ENCODE assay signal across 8 mouse cellular contexts in the genomic region with DNA sequence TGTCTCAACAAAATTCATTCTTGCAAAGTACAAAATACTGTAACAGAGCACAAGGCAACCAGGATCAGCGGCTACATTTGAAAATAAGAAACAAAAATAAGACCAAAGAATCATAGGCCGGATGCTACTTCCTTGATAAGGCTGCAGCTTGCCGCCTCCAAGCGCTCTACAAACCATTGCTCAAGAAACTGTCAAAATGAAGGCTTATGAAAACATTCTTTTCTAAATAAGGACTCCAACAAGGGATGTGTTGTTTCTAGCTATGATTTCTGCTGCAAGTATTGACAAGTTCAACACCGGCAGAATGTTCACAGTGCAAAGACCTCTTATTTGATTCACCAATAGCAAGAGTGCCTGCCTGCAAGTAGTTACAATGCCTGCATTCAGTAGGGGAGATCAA. TPM values are rescaled to one million over a fixed set of nuclear protein-coding genes. Genes with fewer than 3 reads are reported as not detected.
A peak's percentile ranks its signal among the peaks of the same experiment; 100 is the strongest.
DNase-seq lines count a peak whose midpoint lies in the region; ATAC-seq and TF ChIP-seq lines count a peak whose summit lies in the region.

No protein-coding gene starts in this region.

- H3K9ac ChIP-seq in heart, embryonic 14.5 days (ENCODE audit: low read length), result peak overlapping the region; percentile 96
- H3K9ac ChIP-seq in heart, postnatal 0 days (replicated peaks; ENCODE audit: low read depth, low read length), result peak overlapping the region; percentile 93
- H3K9ac ChIP-seq in liver, embryonic 14.5 days (replicated peaks), result peak overlapping the region; percentile 92

- H3K4me1 ChIP-seq in heart, embryonic 14.5 days (ENCODE audit: control insufficient read depth in 2 of 2, insufficient read depth in 2 of 2, low read length in 2 of 2), result peaks cover 16 to 38% of the 10 kb centered on the region in 2 experiments
- H3K4me1 ChIP-seq in heart, postnatal 0 days (ENCODE audit: control insufficient read depth, insufficient read depth), result peaks cover 15% of the 10 kb centered on the region
- peaks cover 30 to 35% of the 10 kb centered on the region in 2 experiments for H3K4me1 ChIP-seq in liver, embryonic 14.5 days (replicated peaks; ENCODE audit: control insufficient read depth in 2 of 2, insufficient read depth in 2 of 2, low read length in 1 of 2)

- H3K9me3 ChIP-seq in heart, embryonic 14.5 days (ENCODE audit: control insufficient read depth, low read length), result no peaks in the 10 kb centered on the region
- H3K9me3 ChIP-seq in heart, postnatal 0 days (replicated peaks; ENCODE audit: control insufficient read depth, low read length), result no peaks in the 10 kb centered on the region
- no peaks in the 10 kb centered on the region for H3K9me3 ChIP-seq in liver, embryonic 14.5 days (ENCODE audit: control insufficient read depth, low read length)

- intact Hi-C loops in heart, postnatal 14 days (cut with DNase I), result loop anchor here (2.0 to 5.0 kb wide), 3 partner anchors 38 to 128 kb away; a partner anchor contains a TSS

- peak overlapping the region; percentile 93 to 96; a peak in 3 of 4 replicates for H3K4me3 ChIP-seq in heart, embryonic 14.5 days (ENCODE audit: control insufficient read depth in 1 of 2, insufficient read depth in 1 of 2, low read depth in 1 of 2, low read length in 2 of 2)
- peak overlapping the region; percentile 98 for H3K4me3 ChIP-seq in heart, postnatal 0 days (ENCODE audit: low read depth, low read length)
- H3K4me3 ChIP-seq in liver, embryonic 14.5 days (ENCODE audit: insufficient read depth in 1 of 2, low read depth in 2 of 2, low read length in 2 of 2), result peak overlapping the region; percentile 79 to 97

- no peaks in the 10 kb centered on the region for H3K27me3 ChIP-seq in heart, embryonic 14.5 days (ENCODE audit: control insufficient read depth, insufficient read depth, low read length)
- H3K27me3 ChIP-seq in heart, postnatal 0 days (ENCODE audit: control insufficient read depth, insufficient read depth, low read length), result no peaks in the 10 kb centered on the region
- H3K27me3 ChIP-seq in liver, embryonic 14.5 days (ENCODE audit: control insufficient read depth, insufficient read depth, low read length), result no peaks in the 10 kb centered on the region

- H3K27ac ChIP-seq in heart, embryonic 14.5 days (replicated peaks in 1 of 2; ENCODE audit: control insufficient read depth in 1 of 2, insufficient read depth in 1 of 2, low read depth in 2 of 2, low read length in 2 of 2), result peak overlapping the region in 1 of 2 experiments; percentile 94; a peak in 2 of 4 replicates
- H3K27ac ChIP-seq in heart, postnatal 0 days (ENCODE audit: low read depth), result peak overlapping the region; percentile 99
- peak overlapping the region; percentile 83 for H3K27ac ChIP-seq in liver, embryonic 14.5 days

- no peak for ATAC-seq in heart, embryonic 14.5 days (ENCODE audit: insufficient number of reproducible peaks, insufficient read depth, low FRiP score, low read depth)
- no peak for ATAC-seq in heart, postnatal 0 days (ENCODE audit: insufficient read depth, low read depth)
- ATAC-seq in liver, embryonic 14.5 days (ENCODE audit: insufficient read depth), result no peak

- no peak for TF ChIP-seq CTCF in heart, postnatal 0 days (IDR thresholded peaks at IDR 0.05; ENCODE audit: low read depth)
- no peak for TF ChIP-seq CTCF in liver, embryonic 14.5 days (IDR thresholded peaks at IDR 0.05; ENCODE audit: low read depth)

- WGBS in heart, embryonic 14.5 days, result 20% methylated on average over 5 of the region's 5 CpGs
- 19% methylated on average over 5 of the region's 5 CpGs for WGBS in heart, postnatal 0 days
- 7% methylated on average over 5 of the region's 5 CpGs for WGBS in liver, embryonic 14.5 days (ENCODE audit: insufficient replicate concordance)

- H3K36me3 ChIP-seq in heart, embryonic 14.5 days (ENCODE audit: control insufficient read depth, insufficient read depth, low read length), result no peaks in the 10 kb centered on the region
- H3K36me3 ChIP-seq in heart, postnatal 0 days (replicated peaks; ENCODE audit: control insufficient read depth, insufficient read depth, low read length), result no peaks in the 10 kb centered on the region; the same call in 1 of the 2 replicates
- H3K36me3 ChIP-seq in liver, embryonic 14.5 days (replicated peaks; ENCODE audit: control insufficient read depth, insufficient read depth, low read depth), result no peaks in the 10 kb centered on the region

- DNase-seq in heart, postnatal 14 days, result no peak
- peak; percentile 7 for DNase-seq in MN1 (ENCODE audit: low spot score)
- no peak for DNase-seq in heart, postnatal 0 days (ENCODE audit: low spot score)
- DNase-seq in liver, embryonic 14.5 days (ENCODE audit: low read depth in 3 of 3, low spot score in 3 of 3), result no peak
- no peak for DNase-seq in embryo, embryonic 10 days (ENCODE audit: low spot score)
- DNase-seq in natural killer cell, adult 2 months (ENCODE audit: low spot score in 2 of 2), result no peak
- no peak for DNase-seq in adrenal gland, adult 18-20 months (ENCODE audit: low spot score in 2 of 2)

- no peak for TF ChIP-seq EP300 in heart, postnatal 0 days (IDR thresholded peaks at IDR 0.05; ENCODE audit: low read depth)
- no peak for TF ChIP-seq EP300 in liver, embryonic 14.5 days (IDR thresholded peaks at IDR 0.05; ENCODE audit: low read depth)

- peak overlapping the region; percentile 84 for H3K4me2 ChIP-seq in heart, embryonic 14.5 days (ENCODE audit: low read length)
- peak overlapping the region; percentile 81 for H3K4me2 ChIP-seq in heart, postnatal 0 days (ENCODE audit: low read depth, low read length)
- H3K4me2 ChIP-seq in liver, embryonic 14.5 days (ENCODE audit: low read depth), result peak overlapping the region; percentile 81

RNA-seq across cellular contexts. Expression of a gene that starts 1.8 kb away (rescaled TPM):
- polyA plus RNA-seq in heart, embryonic 14.5 days (2014; fragmentation: Nextera tagmentation; extraction: Ambion mirVana), result 30.5 and 35.0 TPM in 2 replicates
- 10 to 100 TPM; 45.9 to 50.9 TPM for total RNA-seq in heart, postnatal 14 days (2021)
- total RNA-seq in heart, postnatal 0 days (2014; rRNA removed; ENCODE audit: low replicate concordance), result 43.0 and 46.1 TPM in 2 replicates
- 16.9 and 19.3 TPM in 2 replicates for polyA plus RNA-seq in heart, postnatal 0 days (2015; fragmentation: Nextera tagmentation; extraction: Ambion mirVana)
- 15.4 and 22.1 TPM in 2 replicates for polyA plus RNA-seq in liver, embryonic 14.5 days (2012; rRNA removed)
- 41.8 and 46.7 TPM in 2 replicates for polyA plus RNA-seq in liver, embryonic 14.5 days (2014; fragmentation: Nextera tagmentation; extraction: Ambion mirVana)
- 10 to 100 TPM; 28.9 to 32.8 TPM for total RNA-seq in adrenal gland, adult 18-20 months (2021)

RNA-seq across cellular contexts. Expression of a gene that starts 37.9 kb away (rescaled TPM):
- polyA plus RNA-seq in heart, embryonic 14.5 days (2014; fragmentation: Nextera tagmentation; extraction: Ambion mirVana), result 142 and 160 TPM in 2 replicates
- 100 to 1,000 TPM; 239 to 245 TPM for total RNA-seq in heart, postnatal 14 days (2021)
- 131 and 139 TPM in 2 replicates for total RNA-seq in heart, postnatal 0 days (2014; rRNA removed; ENCODE audit: low replicate concordance)
- 265 TPM in 2 replicates for polyA plus RNA-seq in heart, postnatal 0 days (2015; fragmentation: Nextera tagmentation; extraction: Ambion mirVana)
- 59.2 and 81.4 TPM in 2 replicates for polyA plus RNA-seq in liver, embryonic 14.5 days (2012; rRNA removed)
- polyA plus RNA-seq in liver, embryonic 14.5 days (2014; fragmentation: Nextera tagmentation; extraction: Ambion mirVana), result 74.9 and 77.4 TPM in 2 replicates
- 100 to 1,000 TPM; 245 to 250 TPM for total RNA-seq in adrenal gland, adult 18-20 months (2021)
